Mouse (Mus musculus): ENCODE results near the gene Zic4. TPM values are rescaled to one million over a fixed set of nuclear protein-coding genes. Genes with fewer than 3 reads are reported as not detected.

Zic4 gene
- polyA plus RNA-seq, 1 experiment from 2014 or later: 5.5 TPM

GRCm38 (mm10) chr9:91377036-91377872 lies 15.0 kb downstream of the Zic4 start:
- H3K4me3 ChIP-seq: peak overlapping the region; percentile 69
- H3K27me3 ChIP-seq (replicated peaks; ENCODE audit: low read depth, poor library complexity, severe bottlenecking): peaks cover 100% of the 10 kb centered on the region
- H3K9me3 ChIP-seq: no peaks in the 10 kb centered on the region
- 2% methylated on average over 14 of the region's 14 CpGs for WGBS
- peaks cover 14% of the 10 kb centered on the region for H3K4me1 ChIP-seq
- DNase-seq (ENCODE audit: low spot score): peak; percentile 44
- H3K36me3 ChIP-seq (replicated peaks): no peaks in the 10 kb centered on the region
- H3K27ac ChIP-seq (replicated peaks): no peak overlapping the region

GRCm38 (mm10) chr9:91377873-91378150 lies 15.6 kb downstream of the Zic4 start:
- Histone ChIP-seq H3K9me3 (no peaks in the 10 kb centered on the region), H3K36me3 (replicated peaks) (no peaks in the 10 kb centered on the region), H3K4me1 (peaks cover 14% of the 10 kb centered on the region), H3K27ac (replicated peaks) (peak overlapping the region; percentile 62; the same call in 1 of the 2 replicates), H3K27me3 (replicated peaks; ENCODE audit: low read depth, poor library complexity, severe bottlenecking) (peaks cover 100% of the 10 kb centered on the region), H3K4me3 (peak overlapping the region; percentile 69)
- WGBS: 1% methylated on average over 16 of the region's 16 CpGs
- DNase-seq (ENCODE audit: low spot score): peak; percentile 55

GRCm38 (mm10) chr9:91378411-91379299 lies 16.4 kb downstream of the Zic4 start:
- H3K36me3 ChIP-seq (replicated peaks): no peaks in the 10 kb centered on the region
- no peaks in the 10 kb centered on the region for H3K9me3 ChIP-seq
- under 1% methylated on average over 48 of the region's 48 CpGs for WGBS
- DNase-seq (ENCODE audit: low spot score): peak; percentile 60
- H3K27ac ChIP-seq (replicated peaks): peak overlapping the region; percentile 62
- H3K4me1 ChIP-seq: peaks cover 14% of the 10 kb centered on the region
- H3K4me3 ChIP-seq: peak overlapping the region; percentile 69
- peaks cover 100% of the 10 kb centered on the region for H3K27me3 ChIP-seq (replicated peaks; ENCODE audit: low read depth, poor library complexity, severe bottlenecking)

- WGBS: 2% methylated on average over 8 of the region's 8 CpGs
- peaks cover 17% of the 10 kb centered on the region for H3K4me1 ChIP-seq
- peak overlapping the region; percentile 69 for H3K4me3 ChIP-seq
- peak overlapping the region; percentile 62; the same call in 1 of the 2 replicates for H3K27ac ChIP-seq (replicated peaks)
- H3K27me3 ChIP-seq (replicated peaks; ENCODE audit: low read depth, poor library complexity, severe bottlenecking): peaks cover 100% of the 10 kb centered on the region
- no peaks in the 10 kb centered on the region for H3K36me3 ChIP-seq (replicated peaks)
- H3K9me3 ChIP-seq: no peaks in the 10 kb centered on the region
- DNase-seq (ENCODE audit: low spot score): no peak
Observed at GRCm38 (mm10) chr9:91379300-91379635, 17.1 kb downstream of the Zic4 start.

GRCm38 (mm10) chr9:91379781-91380457 lies 17.7 kb downstream of the Zic4 start:
- H3K4me1 ChIP-seq: peaks cover 17% of the 10 kb centered on the region
- H3K36me3 ChIP-seq (replicated peaks): no peaks in the 10 kb centered on the region
- peak overlapping the region; percentile 77 for H3K27ac ChIP-seq (replicated peaks)
- H3K27me3 ChIP-seq (replicated peaks; ENCODE audit: low read depth, poor library complexity, severe bottlenecking): peaks cover 100% of the 10 kb centered on the region
- H3K9me3 ChIP-seq: no peaks in the 10 kb centered on the region
- H3K4me3 ChIP-seq: peak overlapping the region; percentile 69
- whole genome bisulfite sequencing: 1% methylated on average over 10 of the region's 10 CpGs
- peak; percentile 48 for DNase-seq (ENCODE audit: low spot score)

- Histone ChIP-seq H3K4me3 (peak overlapping the region; percentile 69), H3K36me3 (replicated peaks) (no peaks in the 10 kb centered on the region), H3K4me1 (peaks cover 17% of the 10 kb centered on the region), H3K27ac (replicated peaks) (peak overlapping the region; percentile 77), H3K9me3 (no peaks in the 10 kb centered on the region), H3K27me3 (replicated peaks; ENCODE audit: low read depth, poor library complexity, severe bottlenecking) (peaks cover 100% of the 10 kb centered on the region)
- peak; percentile 56 for DNase-seq (ENCODE audit: low spot score)
- under 1% methylated on average over 9 of the region's 9 CpGs for WGBS
Observed at GRCm38 (mm10) chr9:91380458-91380914, 18.3 kb downstream of the Zic4 start.

GRCm38 (mm10) chr9:91381284-91382110 lies 19.3 kb downstream of the Zic4 start:
- H3K27ac ChIP-seq (replicated peaks): peak overlapping the region; percentile 89
- peak; percentile 84 for DNase-seq (ENCODE audit: low spot score)
- under 1% methylated on average over 72 of the region's 76 CpGs for WGBS
- H3K9me3 ChIP-seq: no peaks in the 10 kb centered on the region
- H3K36me3 ChIP-seq (replicated peaks): no peaks in the 10 kb centered on the region
- H3K27me3 ChIP-seq (replicated peaks; ENCODE audit: low read depth, poor library complexity, severe bottlenecking): peaks cover 100% of the 10 kb centered on the region
- H3K4me3 ChIP-seq: peak overlapping the region; percentile 69
- peaks cover 17% of the 10 kb centered on the region for H3K4me1 ChIP-seq

GRCm38 (mm10) chr9:91382111-91382379 lies 19.8 kb downstream of the Zic4 start:
- 1% methylated on average over 2 of the region's 2 CpGs for WGBS
- H3K36me3 ChIP-seq (replicated peaks): no peaks in the 10 kb centered on the region
- peaks cover 100% of the 10 kb centered on the region for H3K27me3 ChIP-seq (replicated peaks; ENCODE audit: low read depth, poor library complexity, severe bottlenecking)
- H3K4me1 ChIP-seq: peaks cover 17% of the 10 kb centered on the region
- peak overlapping the region; percentile 69 for H3K4me3 ChIP-seq
- no peaks in the 10 kb centered on the region for H3K9me3 ChIP-seq
- peak overlapping the region; percentile 89 for H3K27ac ChIP-seq (replicated peaks)
- no peak for DNase-seq (ENCODE audit: low spot score)

- 1% methylated on average over 24 of the region's 24 CpGs for WGBS
- peaks cover 100% of the 10 kb centered on the region for H3K27me3 ChIP-seq (replicated peaks; ENCODE audit: low read depth, poor library complexity, severe bottlenecking)
- no peaks in the 10 kb centered on the region for H3K9me3 ChIP-seq
- H3K4me3 ChIP-seq: peak overlapping the region; percentile 69
- H3K27ac ChIP-seq (replicated peaks): peak overlapping the region; percentile 78
- no peaks in the 10 kb centered on the region for H3K36me3 ChIP-seq (replicated peaks)
- peak; percentile 56 for DNase-seq (ENCODE audit: low spot score)
- H3K4me1 ChIP-seq: peaks cover 17% of the 10 kb centered on the region
Observed at GRCm38 (mm10) chr9:91382471-91383255, 20.4 kb downstream of the Zic4 start.

GRCm38 (mm10) chr9:91383441-91384135 lies 21.4 kb downstream of the Zic4 start:
- no peaks in the 10 kb centered on the region for H3K36me3 ChIP-seq (replicated peaks)
- H3K27me3 ChIP-seq (replicated peaks; ENCODE audit: low read depth, poor library complexity, severe bottlenecking): peaks cover 100% of the 10 kb centered on the region
- peak overlapping the region; percentile 57 for H3K27ac ChIP-seq (replicated peaks)
- peak overlapping the region; percentile 36 for H3K4me3 ChIP-seq
- no peaks in the 10 kb centered on the region for H3K9me3 ChIP-seq
- DNase-seq (ENCODE audit: low spot score): peak; percentile 50
- WGBS: under 1% methylated on average over 28 of the region's 28 CpGs
- peaks cover 15% of the 10 kb centered on the region for H3K4me1 ChIP-seq

GRCm38 (mm10) chr9:91384136-91384500 lies 21.9 kb downstream of the Zic4 start:
- peak; percentile 69 for DNase-seq (ENCODE audit: low spot score)
- Histone ChIP-seq H3K4me1 (peaks cover 10% of the 10 kb centered on the region), H3K36me3 (replicated peaks) (no peaks in the 10 kb centered on the region), H3K27me3 (replicated peaks; ENCODE audit: low read depth, poor library complexity, severe bottlenecking) (peaks cover 100% of the 10 kb centered on the region), H3K4me3 (peak overlapping the region; percentile 36), H3K9me3 (no peaks in the 10 kb centered on the region), H3K27ac (replicated peaks) (peak overlapping the region; percentile 57)
- under 1% methylated on average over 30 of the region's 30 CpGs for WGBS

Measured in embryonic facial prominence, embryonic 10.5 days (tissue).